Mouse (Mus musculus): ENCODE results near the gene Tmeff1. TPM values are rescaled to one million over a fixed set of nuclear protein-coding genes. Genes with fewer than 3 reads are reported as not detected.
"Not testable (repeated sequence)": the region's sequence is repeated elsewhere in the genome, so short reads cannot be mapped to it uniquely, and the experiment has no call there.

Gene Tmeff1
- total RNA-seq, 2 experiments from 2014 or later, result 172 TPM

GRCm38 (mm10) chr4:48660144-48660543 is 75.2 kb downstream of the Tmeff1 start:
- intact Hi-C loops (cut with DNase I), result no loop called here

DNA sequence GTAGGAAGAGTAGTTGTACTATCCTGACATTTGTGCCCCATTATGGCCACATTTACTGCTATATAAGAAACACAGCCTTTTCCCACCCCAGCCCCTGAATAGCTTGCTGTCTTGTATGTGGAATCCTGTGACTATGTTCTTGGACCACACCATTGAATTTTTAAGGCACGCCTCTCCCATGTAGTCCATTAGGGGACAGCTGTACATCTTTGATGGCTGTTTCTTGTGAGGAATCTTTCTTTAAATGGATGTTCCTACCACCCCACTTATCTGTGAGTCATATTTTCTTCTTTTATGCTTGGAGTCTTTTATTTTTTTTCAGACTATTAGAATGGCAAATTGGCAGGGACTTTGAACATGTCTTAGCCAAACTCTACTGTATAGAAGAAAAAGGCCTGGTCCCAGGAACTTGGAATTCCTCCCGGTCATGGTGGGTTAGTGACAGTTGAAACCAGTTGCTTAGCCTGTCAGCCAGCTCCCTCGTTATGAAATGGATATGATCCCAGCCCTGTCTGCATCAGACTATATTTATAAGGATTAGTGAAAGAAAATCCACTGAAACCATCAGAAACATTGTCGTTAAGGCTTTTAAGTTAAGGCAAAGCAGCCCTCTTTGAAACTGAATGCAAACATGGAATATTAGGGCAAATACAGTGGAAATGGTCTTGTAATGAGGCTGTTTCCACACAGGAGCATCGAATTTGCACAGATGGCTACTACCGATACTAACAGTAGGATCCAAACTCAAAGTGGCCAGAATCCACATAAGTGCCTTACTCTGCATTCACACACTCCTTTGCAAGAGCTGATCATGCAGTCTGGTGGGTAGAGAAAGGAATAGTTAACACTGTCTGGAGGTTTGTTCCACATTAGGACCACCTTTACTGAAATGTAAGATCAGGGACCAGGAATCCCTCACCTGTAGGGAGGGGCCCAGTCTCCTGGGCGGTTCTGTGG is 75.9 kb downstream of the Tmeff1 start:
- intact Hi-C loops (cut with DNase I), result no loop called here
- DNase-seq (ENCODE audit: extremely low spot score in 1 of 2, low spot score in 2 of 2), result no peak

More at GRCm38 (mm10) chr4:48660144-48660543, 75.2 kb downstream of the Tmeff1 start:
- no peak for DNase-seq (ENCODE audit: extremely low spot score in 1 of 2, low spot score in 2 of 2)

DNA sequence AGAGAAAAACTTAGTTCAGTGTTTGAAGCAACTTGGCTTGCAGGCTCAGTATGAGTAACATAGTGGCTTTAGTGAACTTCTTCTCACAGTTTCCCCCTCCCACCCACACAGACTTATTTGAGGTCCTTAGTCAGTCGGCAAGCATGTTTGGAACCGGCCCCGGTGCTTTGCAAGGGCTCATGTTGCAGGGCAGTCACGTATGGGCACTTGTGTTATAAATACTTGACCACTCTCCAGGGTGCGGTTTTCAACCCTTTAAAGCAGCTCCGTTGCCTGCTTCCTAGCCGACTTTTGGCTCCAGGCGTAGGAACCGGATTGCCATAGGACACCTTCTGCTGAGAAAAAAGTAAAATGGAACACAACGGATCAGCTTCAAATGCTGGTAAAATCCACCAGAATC is 78.3 kb downstream of the Tmeff1 start, which contains the start of gene Cavin4:
TSS of gene Cavin4 (plus strand) at position 244 of the 400 bp plus-strand sequence.
- intact Hi-C loops (cut with DNase I), result no loop called here
- no peak for DNase-seq (ENCODE audit: extremely low spot score in 1 of 2, low spot score in 2 of 2)

DNA sequence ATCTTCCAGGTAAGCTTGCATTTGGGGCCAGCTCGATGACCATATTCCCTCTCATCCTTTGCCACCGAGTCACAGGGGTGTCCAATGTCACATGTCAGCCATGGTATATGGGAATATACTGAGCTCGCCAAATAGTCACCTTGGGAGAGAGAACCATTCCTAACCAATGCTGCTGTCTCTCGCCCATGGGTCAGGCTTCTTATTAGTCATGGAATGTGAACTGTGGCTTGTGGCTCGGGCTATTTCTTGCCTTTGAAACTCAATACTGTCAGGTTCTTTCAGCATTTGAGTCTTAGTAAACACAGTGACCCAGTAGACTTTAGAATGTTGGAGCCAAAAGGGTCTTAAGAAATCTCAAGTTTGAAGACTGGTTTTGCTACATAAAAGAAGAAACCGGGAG is 79.0 kb downstream of the Tmeff1 start:
- intact Hi-C loops (cut with DNase I), result no loop called here
- DNase-seq (ENCODE audit: extremely low spot score in 1 of 2, low spot score in 2 of 2), result no peak

- intact Hi-C loops (cut with DNase I), result no loop called here
- no peak for DNase-seq (ENCODE audit: extremely low spot score in 1 of 2, low spot score in 2 of 2)
Observed at GRCm38 (mm10) chr4:48667279-48667678, 82.3 kb downstream of the Tmeff1 start.

- DNase-seq (ENCODE audit: extremely low spot score in 1 of 2, low spot score in 2 of 2), result no peak
- intact Hi-C loops (cut with DNase I), result no loop called here
Observed at GRCm38 (mm10) chr4:48672915-48673314, 87.9 kb downstream of the Tmeff1 start.

DNA sequence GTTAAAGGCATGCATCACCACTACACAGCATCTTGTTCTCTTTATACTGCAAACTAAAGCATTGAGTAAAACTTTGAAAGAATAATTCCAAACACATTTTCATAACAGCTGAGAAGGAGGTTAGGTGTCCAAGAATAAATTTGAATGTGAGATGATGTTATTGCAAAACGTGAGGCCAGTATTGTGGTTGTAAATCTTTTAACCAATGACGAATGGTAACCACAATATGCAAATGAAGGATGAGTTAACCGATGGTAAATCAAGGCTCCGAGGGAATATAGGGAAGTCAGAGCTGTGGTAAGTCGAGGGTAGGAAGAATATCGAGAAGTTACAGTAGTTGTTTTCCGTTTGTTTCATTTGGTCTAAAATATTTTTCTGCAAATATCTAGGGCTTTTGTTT is 89.4 kb downstream of the Tmeff1 start:
- intact Hi-C loops (cut with DNase I), result no loop called here
- no peak for DNase-seq (ENCODE audit: extremely low spot score in 1 of 2, low spot score in 2 of 2)

DNA sequence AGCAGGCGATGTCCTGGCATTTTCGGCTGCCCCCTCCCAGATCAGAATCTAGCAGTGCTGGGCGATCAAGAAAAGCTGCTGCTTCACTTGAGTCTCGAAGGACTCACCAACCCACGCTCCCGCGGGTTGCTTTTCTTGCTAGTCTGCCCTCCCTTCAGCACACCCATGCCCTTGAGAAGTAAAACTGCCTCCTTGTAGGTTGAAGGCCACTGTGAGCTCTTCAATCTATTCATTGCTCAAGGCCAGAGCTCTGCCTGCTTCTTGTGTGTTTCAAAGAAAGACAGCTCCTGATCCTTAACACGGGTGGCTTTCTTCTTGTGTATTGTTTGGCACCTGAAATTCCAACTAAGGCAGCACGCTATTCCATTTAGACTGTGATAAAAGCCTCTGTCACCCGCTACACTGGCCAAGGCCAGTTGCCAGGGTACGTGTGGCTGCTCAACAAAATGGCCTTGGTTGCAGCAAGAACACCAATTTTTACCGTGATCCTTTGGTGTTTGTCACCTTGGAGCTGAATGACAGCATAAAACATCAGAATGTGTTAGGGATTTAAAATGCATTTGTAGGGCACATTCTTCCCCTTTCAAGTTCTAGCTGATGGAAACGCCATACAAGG is 91.7 kb downstream of the Tmeff1 start:
- intact Hi-C loops (cut with DNase I), result no loop called here
- DNase-seq (ENCODE audit: extremely low spot score in 1 of 2, low spot score in 2 of 2), result no peak

GRCm38 (mm10) chr4:48677276-48677675 is 92.3 kb downstream of the Tmeff1 start:
- intact Hi-C loops (cut with DNase I), result no loop called here
- no peak for DNase-seq (ENCODE audit: extremely low spot score in 1 of 2, low spot score in 2 of 2)

DNA sequence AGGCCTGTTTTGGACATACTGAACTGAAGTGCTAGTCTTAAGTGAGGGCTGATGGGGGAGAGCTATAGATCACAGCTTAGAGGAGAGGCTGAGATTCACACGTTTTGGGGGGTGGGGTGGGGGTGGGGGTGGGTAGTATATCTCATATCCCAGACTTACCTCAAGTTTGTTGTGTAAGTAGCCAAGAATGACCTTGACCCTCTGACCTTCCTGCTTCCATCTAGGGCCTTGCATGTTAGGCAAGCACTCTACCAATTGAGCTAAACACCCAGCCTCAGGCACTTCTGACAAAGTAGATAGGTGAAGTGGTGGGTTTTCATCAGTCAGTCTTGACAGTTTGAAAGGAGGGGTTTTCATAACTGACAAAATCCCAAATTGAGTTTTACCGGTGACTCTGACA is 92.8 kb downstream of the Tmeff1 start:
- intact Hi-C loops (cut with DNase I), result no loop called here
- no peak for DNase-seq (ENCODE audit: extremely low spot score in 1 of 2, low spot score in 2 of 2)

DNA sequence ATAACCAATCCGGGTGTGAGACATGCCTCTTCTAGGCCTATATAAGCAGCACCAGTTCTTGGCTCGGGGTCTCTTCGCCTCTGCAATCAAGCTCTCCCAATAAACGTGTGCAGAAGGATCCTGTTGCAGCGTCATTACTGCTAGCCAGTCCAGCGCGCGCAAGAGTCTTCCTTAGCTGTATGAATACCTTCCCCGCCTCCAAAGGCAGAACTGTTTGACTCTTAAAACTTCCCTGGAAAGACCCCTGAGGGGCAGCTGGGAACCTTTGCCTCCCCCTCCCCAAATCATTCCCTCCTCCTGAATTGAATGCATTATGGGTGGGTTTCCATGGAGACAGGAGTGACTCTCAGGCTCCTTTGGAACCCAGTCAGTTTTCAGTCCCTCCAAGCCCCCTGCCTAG is 93.8 kb downstream of the Tmeff1 start:
- intact Hi-C loops (cut with DNase I), result no loop called here
- DNase-seq (ENCODE audit: extremely low spot score in 1 of 2, low spot score in 2 of 2), result no peak

- DNase-seq (ENCODE audit: extremely low spot score in 1 of 2, low spot score in 2 of 2), result not testable (repeated sequence)
- intact Hi-C loops (cut with DNase I), result loop anchor here (2.0 to 10.0 kb wide), 3 partner anchors 92 to 1255 kb away; partner anchors contain the start of gene Tmeff1
Observed at GRCm38 (mm10) chr4:48679728-48680127, 94.8 kb downstream of the Tmeff1 start.

DNA sequence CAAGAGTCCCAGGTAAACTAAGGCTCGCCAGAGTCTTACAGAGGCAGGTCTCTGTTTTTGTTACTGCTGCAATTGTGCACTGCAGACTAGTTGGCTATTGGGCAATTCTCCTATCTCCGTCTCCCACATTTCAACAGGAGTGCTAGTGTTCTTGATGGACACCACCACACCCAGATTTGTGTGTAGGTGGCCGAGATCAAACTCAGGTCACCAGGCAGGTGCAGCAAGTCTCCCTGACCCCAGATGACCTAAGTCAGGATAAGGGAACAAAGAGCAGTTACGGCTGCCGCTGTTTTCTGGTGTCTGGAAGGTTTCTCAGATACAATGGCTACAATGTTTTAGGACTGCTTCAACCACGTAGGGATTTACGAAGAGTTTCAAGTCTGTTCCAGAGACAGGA is 95.2 kb downstream of the Tmeff1 start:
- intact Hi-C loops (cut with DNase I), result loop anchor here (2.0 to 10.0 kb wide), 3 partner anchors 93 to 1255 kb away; partner anchors contain the start of gene Tmeff1
- no peak for DNase-seq (ENCODE audit: extremely low spot score in 1 of 2, low spot score in 2 of 2)

GRCm38 (mm10) chr4:48680648-48681343 is 95.8 kb downstream of the Tmeff1 start:
- DNase-seq (ENCODE audit: extremely low spot score in 1 of 2, low spot score in 2 of 2), result peak in 1 of 2 experiments; percentile 70
- intact Hi-C loops (cut with DNase I), result loop anchor here (2.0 to 10.0 kb wide), 3 partner anchors 93 to 1256 kb away; partner anchors contain the start of gene Tmeff1

GRCm38 (mm10) chr4:48683126-48683525 is 98.2 kb downstream of the Tmeff1 start:
- DNase-seq (ENCODE audit: extremely low spot score in 1 of 2, low spot score in 2 of 2), result no peak
- intact Hi-C loops (cut with DNase I), result loop anchor here (5.0 to 10.0 kb wide), 2 partner anchors 96 to 1258 kb away; partner anchors contain the start of gene Tmeff1

- not testable (repeated sequence) for DNase-seq (ENCODE audit: extremely low spot score in 1 of 2, low spot score in 2 of 2)
- intact Hi-C loops (cut with DNase I), result loop anchor here (5.0 to 10.0 kb wide), 2 partner anchors 96 to 1259 kb away; partner anchors contain the start of gene Tmeff1
Observed at GRCm38 (mm10) chr4:48683633-48684209, 98.7 kb downstream of the Tmeff1 start.

- no peak for DNase-seq (ENCODE audit: extremely low spot score in 1 of 2, low spot score in 2 of 2)
- intact Hi-C loops (cut with DNase I), result loop anchor here (5.0 to 10.0 kb wide), 2 partner anchors 97 to 1260 kb away; partner anchors contain the start of gene Tmeff1
Observed at GRCm38 (mm10) chr4:48684593-48685187, 99.7 kb downstream of the Tmeff1 start.

DNA sequence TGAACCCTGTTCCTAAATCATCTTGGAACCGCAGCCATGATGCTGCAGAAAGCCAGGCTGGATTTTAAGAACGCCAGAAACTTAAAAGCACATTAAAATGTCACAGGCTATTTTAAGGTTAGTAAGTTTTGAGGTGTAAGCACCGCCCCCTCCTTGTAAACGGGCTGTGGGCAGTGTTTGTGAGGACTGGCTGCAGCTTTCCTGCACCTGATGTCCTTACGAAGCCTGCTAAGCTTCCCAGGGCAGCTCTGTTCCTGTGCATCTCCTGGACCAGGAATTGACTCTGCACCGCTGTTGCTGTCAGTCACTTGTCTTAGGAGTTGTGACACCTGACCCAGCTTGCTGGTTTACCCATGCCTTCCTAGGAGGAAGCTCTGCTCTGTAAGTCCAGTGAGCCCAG is 103.2 kb downstream of the Tmeff1 start:
- intact Hi-C loops (cut with DNase I), result loop anchor here (10.0 kb wide), 1 partner anchor 1263 kb away; no protein-coding TSS in a partner anchor
- no peak for DNase-seq (ENCODE audit: extremely low spot score in 1 of 2, low spot score in 2 of 2)
